In the genomic region with DNA sequence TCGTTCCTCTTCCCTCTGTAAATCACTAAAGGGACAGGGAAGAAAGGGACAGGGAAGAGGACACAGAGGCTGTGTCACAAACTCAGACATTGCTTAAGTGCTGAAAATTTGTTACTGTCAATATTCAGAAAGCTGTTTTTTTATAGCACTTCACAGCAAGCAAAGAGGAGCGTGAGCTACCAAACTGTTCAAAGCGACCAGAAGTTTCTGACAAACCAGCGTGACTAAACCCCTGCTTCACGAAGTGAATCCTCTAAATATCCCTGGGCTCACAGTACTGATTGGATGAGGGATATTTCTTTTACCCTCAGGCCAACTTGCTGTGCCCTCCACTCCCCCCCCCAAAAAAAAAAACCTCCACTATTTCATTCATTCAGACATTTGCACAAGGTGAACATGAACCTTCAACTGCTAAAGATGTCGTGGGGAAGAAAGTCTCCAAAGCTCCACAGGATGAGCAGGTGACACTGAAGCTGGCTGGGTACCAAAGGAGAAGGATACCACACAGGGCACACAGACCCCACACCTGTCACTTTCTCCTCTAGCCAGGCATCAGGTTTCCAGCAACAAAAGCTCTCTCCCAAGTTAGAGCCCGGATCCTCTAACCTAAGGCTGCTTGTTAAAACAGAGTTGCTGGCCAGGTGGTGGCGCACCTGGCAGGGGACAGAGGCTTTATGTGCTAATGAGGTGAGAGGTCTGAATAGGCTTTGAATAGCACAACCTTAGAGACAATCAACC, we compare ENCODE assay signal across 1 mouse cellular context.
A peak's percentile ranks its signal among the peaks of the same experiment; 100 is the strongest.
TF ChIP-seq lines count a peak whose summit lies in the region.

No protein-coding gene starts in this region.

TF ChIP-seq in CH12.LX, 34 proteins besides CTCF, POLR2A, EP300 and RAD21 (continued from another document):
- TF ChIP-seq USF2 (conservative IDR thresholded peaks at IDR 0.05; ENCODE audit: low read depth, low read length) (no peak), JUND (conservative IDR thresholded peaks at IDR 0.05; ENCODE audit: low read depth, low read length) (no peak), POLR2AphosphoS2 (IDR thresholded peaks at IDR 0.05; ENCODE audit: low read depth, low read length) (no peak), ELF1 (IDR thresholded peaks at IDR 0.05; ENCODE audit: low read depth, low read length) (no peak), CHD1 (IDR thresholded peaks at IDR 0.05; ENCODE audit: low read depth, low read length) (no peak), BHLHE40 (IDR thresholded peaks at IDR 0.05; ENCODE audit: low read depth, low read length) (0 out of 2 replicates have a peak, but pooled peaks have one; percentile 10), SMC3 (IDR thresholded peaks at IDR 0.05; ENCODE audit: low read depth, low read length) (peak; percentile 78)
